In the genomic region with DNA sequence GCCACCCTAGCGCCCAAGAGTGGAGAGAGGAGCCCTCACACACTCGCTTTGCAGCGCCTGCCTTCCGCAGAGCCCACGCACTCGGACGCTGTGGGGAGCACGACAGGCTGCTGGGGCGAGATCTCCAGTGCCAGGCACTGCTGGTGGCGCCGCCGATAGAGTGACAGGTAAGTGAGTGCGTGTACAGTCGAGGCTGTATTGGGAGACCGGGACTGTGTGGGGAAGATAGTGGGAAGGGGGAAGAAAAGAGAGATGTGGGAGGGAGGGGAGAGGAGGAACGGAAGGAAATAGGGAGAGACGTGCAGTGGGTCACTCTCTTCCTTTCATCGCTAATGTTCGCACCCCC, we compare ENCODE assay signal across 7 mouse cellular contexts. TPM values are rescaled to one million over a fixed set of nuclear protein-coding genes. Genes with fewer than 3 reads are reported as not detected.
A peak's percentile ranks its signal among the peaks of the same experiment; 100 is the strongest.
DNase-seq lines count a peak whose midpoint lies in the region; ATAC-seq lines count a peak whose summit lies in the region.

Gene Ghsr (plus strand): TSS at position 76 of the 346 bp plus-strand sequence.

- WGBS in lung, embryonic 15.5 days = 1% methylated on average over 19 of the region's 19 CpGs
- 1% methylated on average over 16 of the region's 19 CpGs for WGBS in forebrain, embryonic 13.5 days
- WGBS in limb, embryonic 11.5 days = under 1% methylated on average over 19 of the region's 19 CpGs
- 1% methylated on average over 19 of the region's 19 CpGs for WGBS in stomach, embryonic 14.5 days

- H3K4me3 ChIP-seq in lung, embryonic 15.5 days = peak within 1 kb of the TSS; percentile 8; the same call in 1 of the 2 replicates
- peak within 1 kb of the TSS; percentile 44 for H3K4me3 ChIP-seq in forebrain, embryonic 13.5 days
- H3K4me3 ChIP-seq in limb, embryonic 11.5 days (ENCODE audit: low read depth, low read length) = peak within 1 kb of the TSS; percentile 14
- peak within 1 kb of the TSS; percentile 9; the same call in 1 of the 2 replicates for H3K4me3 ChIP-seq in stomach, embryonic 14.5 days (ENCODE audit: low read depth, low read length)

- H3K27ac ChIP-seq in lung, embryonic 15.5 days = no peak within 1 kb of the TSS
- H3K27ac ChIP-seq in forebrain, embryonic 13.5 days = no peak within 1 kb of the TSS
- H3K27ac ChIP-seq in limb, embryonic 11.5 days (replicated peaks; ENCODE audit: low read depth, low read length) = no peak within 1 kb of the TSS
- H3K27ac ChIP-seq in stomach, embryonic 14.5 days (ENCODE audit: low read length) = no peak within 1 kb of the TSS

- peaks cover 59% of the 10 kb centered on the region for H3K27me3 ChIP-seq in lung, embryonic 15.5 days
- H3K27me3 ChIP-seq in forebrain, embryonic 13.5 days = peaks cover 63% of the 10 kb centered on the region
- H3K27me3 ChIP-seq in limb, embryonic 11.5 days (ENCODE audit: control insufficient read depth, insufficient read depth, low read length) = peaks cover 41% of the 10 kb centered on the region
- H3K27me3 ChIP-seq in stomach, embryonic 14.5 days (ENCODE audit: control insufficient read depth, insufficient read depth, low read length) = peaks cover 32% of the 10 kb centered on the region

- H3K4me2 ChIP-seq in lung, embryonic 15.5 days = peak within 1 kb of the TSS; percentile 40
- peak within 1 kb of the TSS; percentile 86 for H3K4me2 ChIP-seq in forebrain, embryonic 13.5 days
- peak within 1 kb of the TSS; percentile 10; the same call in 1 of the 2 replicates for H3K4me2 ChIP-seq in limb, embryonic 11.5 days (ENCODE audit: low read depth, severe bottlenecking)
- peak within 1 kb of the TSS; percentile 37 for H3K4me2 ChIP-seq in stomach, embryonic 14.5 days (replicated peaks; ENCODE audit: low read depth, low read length)

- no peak for DNase-seq in lung, postnatal 10 days
- DNase-seq in limb, embryonic 11.5 days (ENCODE audit: low spot score) = no peak
- DNase-seq in adrenal gland, adult 18-20 months (ENCODE audit: low spot score in 2 of 2) = no peak
- no peak for DNase-seq in MN1 (ENCODE audit: low spot score)

- H3K36me3 ChIP-seq in lung, embryonic 15.5 days = no peaks in the 10 kb centered on the region
- no peaks in the 10 kb centered on the region for H3K36me3 ChIP-seq in forebrain, embryonic 13.5 days (ENCODE audit: poor library complexity, severe bottlenecking)
- no peaks in the 10 kb centered on the region for H3K36me3 ChIP-seq in limb, embryonic 11.5 days (ENCODE audit: control insufficient read depth, insufficient read depth, low read length)
- H3K36me3 ChIP-seq in stomach, embryonic 14.5 days (ENCODE audit: control insufficient read depth, insufficient read depth, low read length) = no peaks in the 10 kb centered on the region

- ATAC-seq in lung, embryonic 15.5 days (ENCODE audit: borderline replicate concordance, extremely low read depth, low FRiP score, low TSS enrichment) = no peak
- peak; percentile 64 for ATAC-seq in forebrain, embryonic 13.5 days
- no peak for ATAC-seq in limb, embryonic 11.5 days (ENCODE audit: insufficient number of reproducible peaks, low FRiP score, low TSS enrichment, low read depth)
- no peak for ATAC-seq in stomach, embryonic 14.5 days (ENCODE audit: insufficient number of reproducible peaks, insufficient read depth, low FRiP score, low read depth)

- no peaks in the 10 kb centered on the region for H3K9me3 ChIP-seq in lung, embryonic 15.5 days
- H3K9me3 ChIP-seq in forebrain, embryonic 13.5 days (replicated peaks) = no peaks in the 10 kb centered on the region
- no peaks in the 10 kb centered on the region for H3K9me3 ChIP-seq in limb, embryonic 11.5 days (ENCODE audit: control insufficient read depth, low read length)
- H3K9me3 ChIP-seq in stomach, embryonic 14.5 days (ENCODE audit: control insufficient read depth, low read depth, low read length) = no peaks in the 10 kb centered on the region

- no peak within 1 kb of the TSS for H3K9ac ChIP-seq in lung, embryonic 15.5 days
- peak within 1 kb of the TSS; percentile 52 for H3K9ac ChIP-seq in forebrain, embryonic 13.5 days
- H3K9ac ChIP-seq in limb, embryonic 11.5 days (ENCODE audit: low read length) = no peak within 1 kb of the TSS
- H3K9ac ChIP-seq in stomach, embryonic 14.5 days (replicated peaks; ENCODE audit: low read depth, low read length) = no peak within 1 kb of the TSS

- H3K4me1 ChIP-seq in lung, embryonic 15.5 days = peaks cover 7% of the 10 kb centered on the region; the same call in 1 of the 2 replicates
- peaks cover 15% of the 10 kb centered on the region for H3K4me1 ChIP-seq in forebrain, embryonic 13.5 days
- H3K4me1 ChIP-seq in limb, embryonic 11.5 days (ENCODE audit: control insufficient read depth, insufficient read depth, low read length) = peaks cover 7% of the 10 kb centered on the region; the same call in 1 of the 2 replicates
- H3K4me1 ChIP-seq in stomach, embryonic 14.5 days (ENCODE audit: control insufficient read depth, insufficient read depth, low read length) = peaks cover 8% of the 10 kb centered on the region; the same call in 1 of the 2 replicates

RNA-seq across cellular contexts. Expression of gene Ghsr, which starts in this region (rescaled TPM):
- not detected in 2 replicates for polyA plus RNA-seq in lung, embryonic 15.5 days (2015; fragmentation: Nextera tagmentation; extraction: Ambion mirVana)
- not detected in 2 replicates for polyA plus RNA-seq in forebrain, embryonic 13.5 days (2015; fragmentation: Nextera tagmentation; extraction: Ambion mirVana)
- not detected in 2 replicates for polyA plus RNA-seq in limb, embryonic 11.5 days (2014; fragmentation: Nextera tagmentation; extraction: Ambion mirVana)
- polyA plus RNA-seq in stomach, embryonic 14.5 days (2014; fragmentation: Nextera tagmentation; extraction: Ambion mirVana) = not detected in 2 replicates
- total RNA-seq in adrenal gland, adult 18-20 months (2021) = not detected

Comparison
In these comparisons a context has a peak if more than half of its experiments do, and no peak if none do; other contexts are left out.
1. Peak in ATAC-seq, H3K4me3 ChIP-seq, H3K9ac ChIP-seq and H3K4me2 ChIP-seq in forebrain, embryonic 13.5 days; RNA of the gene not detected or under 1 TPM.
2. H3K4me2 ChIP-seq: peak in every context shown above with its lines; median percentile 86 in forebrain, embryonic 13.5 days; 40 in lung, embryonic 15.5 days; 37 in stomach, embryonic 14.5 days; 10 in limb, embryonic 11.5 days.